Mouse (Mus musculus) CH12.LX (cell line): ENCODE data around the gene Dgcr6. TPM values are rescaled to one million over a fixed set of nuclear protein-coding genes. Genes with fewer than 3 reads are reported as not detected.
A peak's percentile ranks its signal among the peaks of the same experiment; 100 is the strongest.

ENCODE experiments used
- DNase-seq: peaks from one replicate; pipeline ENCODE4 v3.0.0-alpha.2; 2013; ENCODE audit errors: extremely low read depth
- H3K27ac ChIP-seq: 2 replicates; pipeline ENCODE4 v1.5.1; 2012; ENCODE audit warnings: low read depth, mild to moderate bottlenecking, control low read depth, moderate library complexity; ENCODE audit not compliant: insufficient read depth
- H3K27me3 ChIP-seq: replicated peaks from 2 replicates; pipeline ENCODE3; 2012; ENCODE audit warnings: inconsistent platforms
- H3K36me3 ChIP-seq, 2 experiments: replicated peaks in 1 of 2; 2 replicates each; pipeline versions ENCODE3 to v1.6.1; 2012; ENCODE audit warnings: inconsistent platforms in 1 of 2, low read length in 1 of 2, mild to moderate bottlenecking in 1 of 2, mixed read lengths in 1 of 2, moderate library complexity in 1 of 2; ENCODE audit not compliant: control insufficient read depth in 1 of 2, insufficient read depth in 1 of 2
- H3K4me1 ChIP-seq, 2 experiments: 2 replicates each; pipeline ENCODE4 v1.6.1; 2012; ENCODE audit warnings: inconsistent platforms in 1 of 2, moderate library complexity in 1 of 2; ENCODE audit not compliant: insufficient read depth in 2 of 2, control insufficient read depth in 1 of 2
- H3K4me2 ChIP-seq: 2 replicates; pipeline ENCODE4 v1.6.1; 2012; ENCODE audit warnings: low read depth, mild to moderate bottlenecking, control low read depth; ENCODE audit not compliant: poor library complexity, insufficient read depth, severe bottlenecking
- H3K4me3 ChIP-seq, 3 experiments: fragments of 150-350 bp in 1 of 3; sonication (generic) in 1 of 3; replicated peaks in 1 of 3; 2 replicates each; pipeline versions ENCODE3 to v1.5.1; 2011 to 2012; ENCODE audit warnings: low read depth in 2 of 3, low read length in 2 of 3, mild to moderate bottlenecking in 2 of 3, moderate library complexity in 2 of 3, control low read depth in 1 of 3, improper control_type of control experiment in 1 of 3, inconsistent platforms in 1 of 3, mixed read lengths in 1 of 3; ENCODE audit not compliant: poor library complexity in 1 of 3
- H3K79me2 ChIP-seq: replicated peaks from 2 replicates; pipeline ENCODE4 v1.6.1; 2012; ENCODE audit warnings: mild to moderate bottlenecking, moderate library complexity; ENCODE audit not compliant: control insufficient read depth, poor library complexity, insufficient read depth, severe bottlenecking; ENCODE audit errors: extremely low read depth
- H3K9ac ChIP-seq: 2 replicates; pipeline ENCODE4 v1.6.1; 2012; ENCODE audit warnings: low read depth, mild to moderate bottlenecking, control low read depth, moderate library complexity; ENCODE audit not compliant: insufficient read depth
- H3K9me3 ChIP-seq: replicated peaks from 2 replicates; pipeline ENCODE3; 2012; ENCODE audit warnings: low read length, inconsistent platforms, mixed read lengths
- BHLHE40 ChIP-seq: IDR thresholded peaks from 2 replicates; pipeline ENCODE4 v1.6.1; 2011; ENCODE audit warnings: mild to moderate bottlenecking, low read depth, low read length, improper control_type of control experiment
- CHD2 ChIP-seq: IDR thresholded peaks from 2 replicates; pipeline ENCODE4 v1.6.1; 2011; ENCODE audit warnings: low read length, improper control_type of control experiment
- CTCF ChIP-seq, 2 experiments: IDR thresholded peaks in 1 of 2; conservative IDR thresholded peaks in 1 of 2; 2 replicates each; pipeline ENCODE4 v1.5.1; 2011 to 2012; ENCODE audit warnings: low read depth in 2 of 2, low read length in 2 of 2, improper control_type of control experiment in 1 of 2, inconsistent platforms in 1 of 2, mild to moderate bottlenecking in 1 of 2, moderate library complexity in 1 of 2
- ELF1 ChIP-seq: IDR thresholded peaks from 2 replicates; pipeline ENCODE4 v1.6.1; 2014; ENCODE audit warnings: low read depth, mild to moderate bottlenecking, inconsistent platforms, low read length, improper control_type of control experiment
- ETS1 ChIP-seq: conservative IDR thresholded peaks from 2 replicates; pipeline ENCODE4 v1.6.1; 2012; ENCODE audit warnings: low read depth, mild to moderate bottlenecking, inconsistent platforms, low read length, improper control_type of control experiment, moderate library complexity
- GABPA ChIP-seq: IDR thresholded peaks from 2 replicates; pipeline ENCODE4 v1.6.1; 2012; ENCODE audit warnings: low read depth, low read length, improper control_type of control experiment, inconsistent platforms; ENCODE audit not compliant: insufficient replicate concordance
- HCFC1 ChIP-seq: IDR thresholded peaks from 2 replicates; pipeline ENCODE4 v1.6.1; 2012; ENCODE audit warnings: low read depth, mild to moderate bottlenecking, inconsistent platforms, low read length, improper control_type of control experiment
- IRF4 ChIP-seq: IDR thresholded peaks from 2 replicates; pipeline ENCODE4 v1.6.1; 2014; ENCODE audit warnings: low read depth, mild to moderate bottlenecking, inconsistent platforms, low read length, improper control_type of control experiment
- KAT2A ChIP-seq: IDR thresholded peaks from 2 replicates; pipeline ENCODE4 v1.6.1; 2012; ENCODE audit warnings: low read length, improper control_type of control experiment, inconsistent platforms; ENCODE audit not compliant: insufficient replicate concordance
- MAX ChIP-seq: IDR thresholded peaks from 2 replicates; pipeline ENCODE4 v1.6.1; 2011; ENCODE audit warnings: low read length, improper control_type of control experiment
- MXI1 ChIP-seq: IDR thresholded peaks from 2 replicates; pipeline ENCODE4 v1.6.1; 2011; ENCODE audit warnings: mild to moderate bottlenecking, low read depth, low read length, improper control_type of control experiment
- MYC ChIP-seq: IDR thresholded peaks from 2 replicates; pipeline ENCODE4 v1.6.1; 2011; ENCODE audit warnings: low read depth, mild to moderate bottlenecking, improper control_type of control experiment, low read length
- PAX5 ChIP-seq: IDR thresholded peaks from 2 replicates; pipeline ENCODE4 v1.6.1; 2012; ENCODE audit warnings: low read length, inconsistent platforms, mixed read lengths
- RAD21 ChIP-seq: IDR thresholded peaks from 2 replicates; pipeline ENCODE4 v1.6.1; 2011; ENCODE audit warnings: low read depth, mild to moderate bottlenecking, low read length, improper control_type of control experiment, moderate library complexity
- RCOR1 ChIP-seq: conservative IDR thresholded peaks from 2 replicates; pipeline ENCODE4 v1.6.1; 2012; ENCODE audit warnings: low read depth, mild to moderate bottlenecking, inconsistent platforms, low read length, improper control_type of control experiment
- SIN3A ChIP-seq: IDR thresholded peaks from 2 replicates; pipeline ENCODE4 v1.6.1; 2012; ENCODE audit warnings: low read length, improper control_type of control experiment, inconsistent platforms
- TCF12 ChIP-seq: IDR thresholded peaks from 2 replicates; pipeline ENCODE4 v1.6.1; 2014; ENCODE audit warnings: low read depth, mild to moderate bottlenecking, inconsistent platforms, low read length, improper control_type of control experiment
- UBTF ChIP-seq: IDR thresholded peaks from 2 replicates; pipeline ENCODE4 v1.6.1; 2012; ENCODE audit warnings: low read depth, mild to moderate bottlenecking, inconsistent platforms, low read length, improper control_type of control experiment, moderate library complexity
- USF1 ChIP-seq: IDR thresholded peaks from 2 replicates; pipeline ENCODE4 v1.6.1; 2014; ENCODE audit warnings: low read depth, mild to moderate bottlenecking, inconsistent platforms, low read length, improper control_type of control experiment
- USF2 ChIP-seq: conservative IDR thresholded peaks from 2 replicates; pipeline ENCODE4 v1.6.1; 2011; ENCODE audit warnings: low read depth, low read length, improper control_type of control experiment
- ZNF384 ChIP-seq: IDR thresholded peaks from 2 replicates; pipeline ENCODE4 v1.6.1; 2012; ENCODE audit warnings: low read depth, low read length, improper control_type of control experiment, inconsistent platforms
- dilution Hi-C: fragments of 300-500 bp; cut with MboI; formaldehyde crosslinking; loops from 2 replicates; pipeline ENCODE4 v1.14.3; 2020; ENCODE audit warnings: low sequenced_read_pairs; ENCODE audit not compliant: extremely low pct_unique_long_range_greater_than_20kb, extremely low pct_ligation_motif_present
- in situ Hi-C: fragments of 300-500 bp; cut with MboI; formaldehyde crosslinking; loops from 3 replicates; pipeline ENCODE4 v1.14.3; 2019; ENCODE audit warnings: low sequenced_read_pairs, low pct_ligation_motif_present, low pct_unique_long_range_greater_than_20kb, mixed read lengths
- polyA plus RNA-seq: library from polyadenylated mRNA; unstranded; fragments of >175 nt; gene quantifications from 2 replicates; pipeline ENCODE4 v1.2.1, GENCODE M21; 2012; ENCODE audit warnings: low read depth; ENCODE audit not compliant: insufficient read length
- total RNA-seq, 2 experiments: library from RNA; depleted of rRNA; stranded (reverse); fragments of 300-350 nt in 1 of 2; fragments of >200 nt in 1 of 2; gene quantifications; 2 replicates each; pipeline ENCODE4 v1.2.3; 2012 to 2014

Dgcr6 gene
- total and polyA plus RNA-seq, 3 experiments: 13.0 to 41.5 (median 32.4) TPM

GRCm38 (mm10) chr16:18059243-18059642 lies 6.6 kb downstream of the Dgcr6 start:
- H3K9ac ChIP-seq: no peak overlapping the region
- H3K9me3 ChIP-seq: no peaks in the 10 kb centered on the region
- dilution Hi-C loops (no loop called here), in situ Hi-C loops (no loop called here)
- no peaks in the 10 kb centered on the region for H3K36me3 ChIP-seq
- TF ChIP-seq BHLHE40 (peak; percentile 33; the same call in 1 of the 2 replicates), GABPA (no peak)
- peak overlapping the region; percentile 47; the same call in 1 of the 2 replicates for H3K4me2 ChIP-seq
- peak; percentile 46 for DNase-seq
- H3K4me3 ChIP-seq: no peak overlapping the region
- peaks cover 3 to 13% of the 10 kb centered on the region in 2 experiments; a peak in 3 of 4 replicates for H3K4me1 ChIP-seq
- H3K27ac ChIP-seq: no peak overlapping the region
- H3K79me2 ChIP-seq: no peaks in the 10 kb centered on the region
- peaks cover 82% of the 10 kb centered on the region for H3K27me3 ChIP-seq

GRCm38 (mm10) chr16:18061201-18061600 lies 8.5 kb downstream of the Dgcr6 start:
- in situ Hi-C loops: no loop called here
- H3K79me2 ChIP-seq: no peaks in the 10 kb centered on the region
- TF ChIP-seq USF2: no peak
- no peak for TF ChIP-seq PAX5
- TF ChIP-seq, all 38 proteins: peak for 0
- DNase-seq: no peak
- dilution Hi-C loops: no loop called here
- no peak overlapping the region for H3K27ac ChIP-seq
- no peaks in the 10 kb centered on the region for H3K9me3 ChIP-seq
- H3K9ac ChIP-seq: no peak overlapping the region
- no peak overlapping the region for H3K4me2 ChIP-seq
- no peak overlapping the region for H3K4me3 ChIP-seq
- H3K27me3 ChIP-seq: peaks cover 74% of the 10 kb centered on the region
- peaks cover 3 to 9% of the 10 kb centered on the region in 2 experiments; a peak in 3 of 4 replicates for H3K4me1 ChIP-seq
- H3K36me3 ChIP-seq: no peaks in the 10 kb centered on the region

- Histone ChIP-seq H3K9me3 (no peaks in the 10 kb centered on the region), H3K9ac (peak overlapping the region; percentile 64), H3K27ac (no peak overlapping the region), H3K36me3 (peaks cover 19 to 35% of the 10 kb centered on the region in 2 experiments), H3K4me2 (peak overlapping the region; percentile 91), H3K4me3 (peak overlapping the region; percentile 71 to 80 (median 78)), H3K27me3 (peaks cover 35% of the 10 kb centered on the region), H3K79me2 (no peaks in the 10 kb centered on the region), H3K4me1 (peaks cover 0 to 7% of the 10 kb centered on the region in 2 experiments; a peak in 2 of 4 replicates)
- peak; percentile 94 for DNase-seq
- dilution Hi-C loops: no loop called here
- in situ Hi-C loops: no loop called here
- TF ChIP-seq PAX5 (no peak), IRF4 (no peak), MXI1 (peak; percentile 70), RCOR1 (0 out of 2 replicates have a peak, but pooled peaks have one; percentile 19), ETS1 (no peak), UBTF (peak; percentile 85; the same call in 1 of the 2 replicates), KAT2A (peak; percentile 70; the same call in 1 of the 2 replicates), SIN3A (peak; percentile 91), GABPA (no peak; the same call in 1 of the 2 replicates), MYC (no peak), ZNF384 (no peak), MAX (peak; percentile 48; the same call in 1 of the 2 replicates), ELF1 (peak; percentile 43; the same call in 1 of the 2 replicates), BHLHE40 (no peak), USF2 (no peak), USF1 (no peak), CTCF (conservative IDR thresholded peaks at IDR 0.05 in 1 of 2, IDR thresholded peaks at IDR 0.05 in 1 of 2; ENCODE audit: low read depth in 2 of 2, low read length in 2 of 2) (no peak), RAD21 (no peak), CHD2 (0 out of 2 replicates have a peak, but pooled peaks have one; percentile 16), HCFC1 (peak; percentile 81), TCF12 (peak; percentile 73)
These were observed 13.7 kb downstream of the Dgcr6 start for GRCm38 (mm10) chr16:18066060-18067009.
